13 mouse cellular contexts compared by ENCODE assay signal in the genomic region with DNA sequence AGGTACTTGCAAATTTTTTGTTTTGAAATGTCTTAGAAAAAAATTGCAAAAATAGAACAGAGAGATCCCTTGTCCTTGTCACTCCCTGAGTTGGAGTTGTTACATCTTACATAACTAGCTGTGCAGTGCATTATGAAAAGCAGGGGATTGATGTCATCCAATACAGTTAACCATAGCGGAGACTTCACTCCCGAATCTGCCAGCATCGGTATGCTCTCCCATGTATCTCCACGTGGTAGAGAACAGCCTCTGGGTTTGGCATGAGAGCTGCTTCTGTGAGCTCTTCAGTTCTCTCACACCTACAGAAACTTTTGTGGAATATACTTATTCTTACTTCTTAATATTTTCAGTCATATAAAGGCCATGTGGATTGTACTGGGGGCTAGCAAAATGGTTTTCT.
"Had no signal": no experiment of that assay in that cellular context is flagged by ENCODE, and none has a peak within 500 bp of the region (broad histone marks: within the 10 kb centered on the region; RNA-seq: fewer than 3 reads in every experiment).

No protein-coding gene starts in this region.

- H3K27ac ChIP-seq: limb, embryonic 10.5 days; liver, embryonic 15.5 days; lung, embryonic 15.5 days; midbrain, embryonic 12.5 days; neural tube, embryonic 13.5 days had no signal

- H3K27me3 ChIP-seq: liver, embryonic 15.5 days; lung, embryonic 15.5 days; midbrain, embryonic 12.5 days; neural tube, embryonic 13.5 days had no signal

- DNase-seq: kidney, adult 8-10 months; kidney, postnatal 25 days; retina, postnatal 1 day; right cerebral cortex, postnatal 25 days; thymus, postnatal 36 days had no signal

- H3K36me3 ChIP-seq: limb, embryonic 10.5 days; liver, embryonic 15.5 days; lung, embryonic 15.5 days; midbrain, embryonic 12.5 days; neural tube, embryonic 13.5 days had no signal

- H3K9ac ChIP-seq: liver, embryonic 15.5 days; lung, embryonic 15.5 days; midbrain, embryonic 12.5 days; neural tube, embryonic 13.5 days had no signal

- ATAC-seq: intestine, embryonic 16.5 days; midbrain, embryonic 16.5 days had no signal

- H3K9me3 ChIP-seq: limb, embryonic 10.5 days; liver, embryonic 15.5 days; lung, embryonic 15.5 days; midbrain, embryonic 12.5 days; neural tube, embryonic 13.5 days had no signal

- H3K4me2 ChIP-seq: liver, embryonic 11.5 days; liver, embryonic 15.5 days; lung, embryonic 15.5 days; midbrain, embryonic 12.5 days; neural tube, embryonic 13.5 days had no signal

- H3K4me3 ChIP-seq: limb, embryonic 10.5 days; liver, embryonic 15.5 days; lung, embryonic 15.5 days; midbrain, embryonic 12.5 days; neural tube, embryonic 13.5 days had no signal
